Mouse (Mus musculus): ENCODE results near the gene Pecam1. TPM values are rescaled to one million over a fixed set of nuclear protein-coding genes. Genes with fewer than 3 reads are reported as not detected.

Pecam1 gene
- polyA plus RNA-seq, 1 experiment from 2014 or later = 12.4 TPM

DNA sequence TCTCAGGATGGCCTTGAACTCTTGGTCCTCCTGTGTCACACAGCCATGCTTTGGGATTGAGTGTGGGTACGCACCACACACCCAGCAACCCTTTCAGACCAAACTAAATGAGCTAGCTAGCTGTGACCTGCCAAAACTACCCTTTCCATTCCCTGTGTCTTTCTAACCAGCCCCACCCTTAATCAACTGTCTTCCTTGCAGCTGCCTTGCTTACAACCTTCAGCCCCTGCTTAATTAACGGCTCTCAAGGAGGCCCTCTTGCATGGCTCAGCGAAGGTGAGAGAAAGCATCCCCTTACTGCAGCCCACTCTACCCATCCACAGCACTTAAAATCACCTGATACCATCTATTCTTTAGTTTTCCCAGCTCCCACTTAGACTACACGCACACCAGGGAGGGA lies 73.1 kb downstream of the Pecam1 start:
- WGBS = 66% methylated on average over 4 of the region's 4 CpGs

DNA sequence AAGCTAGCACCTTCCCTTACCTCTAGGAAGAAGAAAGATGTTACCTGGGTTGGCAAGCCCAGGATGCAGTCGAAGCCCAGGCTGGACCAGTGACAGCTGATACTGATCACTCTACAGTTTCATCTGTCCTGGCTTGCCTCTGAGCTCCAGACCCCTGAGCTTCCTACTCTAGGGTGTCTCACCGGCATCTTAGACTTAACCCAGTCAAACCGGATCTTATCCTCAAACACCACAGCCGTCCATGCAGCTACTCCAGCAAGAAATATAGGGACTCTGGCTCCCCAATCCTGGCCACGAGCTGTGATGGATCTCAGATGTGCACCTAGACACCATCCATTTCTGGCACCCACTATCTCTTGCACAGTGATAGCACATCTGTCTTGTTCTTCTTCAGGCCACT lies 74.6 kb downstream of the Pecam1 start:
- peaks cover 32% of the 10 kb centered on the region for H3K4me1 ChIP-seq
- no peak overlapping the region for H3K4me3 ChIP-seq
- H3K27ac ChIP-seq = 0 out of 2 replicates have a peak overlapping the region, but pooled peaks have one; percentile 92
- WGBS = 95% methylated on average over 5 of the region's 5 CpGs
- no peaks in the 10 kb centered on the region for H3K36me3 ChIP-seq (ENCODE audit: poor library complexity, severe bottlenecking)
- no peaks in the 10 kb centered on the region for H3K27me3 ChIP-seq
- ATAC-seq = no peak
- no peak overlapping the region for H3K9ac ChIP-seq
- no peaks in the 10 kb centered on the region for H3K9me3 ChIP-seq (replicated peaks)
- no peak overlapping the region for H3K4me2 ChIP-seq

More for the DNA sequence above, 73.1 kb downstream of the Pecam1 start:
- no peak overlapping the region for H3K27ac ChIP-seq
- H3K27me3 ChIP-seq = no peaks in the 10 kb centered on the region
- no peak overlapping the region for H3K4me3 ChIP-seq
- H3K4me2 ChIP-seq = no peak overlapping the region
- no peaks in the 10 kb centered on the region for H3K9me3 ChIP-seq (replicated peaks)
- peaks cover 32% of the 10 kb centered on the region for H3K4me1 ChIP-seq
- H3K9ac ChIP-seq = no peak overlapping the region
- H3K36me3 ChIP-seq (ENCODE audit: poor library complexity, severe bottlenecking) = no peaks in the 10 kb centered on the region
- ATAC-seq = no peak

GRCm38 (mm10) chr11:106675201-106675726 lies 75.2 kb downstream of the Pecam1 start:
- H3K27ac ChIP-seq = peak overlapping the region; percentile 92
- H3K4me3 ChIP-seq = no peak overlapping the region
- H3K9me3 ChIP-seq (replicated peaks) = no peaks in the 10 kb centered on the region
- 0 out of 2 replicates have a peak overlapping the region, but pooled peaks have one; percentile 42 for H3K4me2 ChIP-seq
- ATAC-seq = no peak
- H3K27me3 ChIP-seq = no peaks in the 10 kb centered on the region
- no peaks in the 10 kb centered on the region for H3K36me3 ChIP-seq (ENCODE audit: poor library complexity, severe bottlenecking)
- H3K9ac ChIP-seq = no peak overlapping the region
- 72% methylated on average over 10 of the region's 10 CpGs for WGBS
- H3K4me1 ChIP-seq = peaks cover 35% of the 10 kb centered on the region

DNA sequence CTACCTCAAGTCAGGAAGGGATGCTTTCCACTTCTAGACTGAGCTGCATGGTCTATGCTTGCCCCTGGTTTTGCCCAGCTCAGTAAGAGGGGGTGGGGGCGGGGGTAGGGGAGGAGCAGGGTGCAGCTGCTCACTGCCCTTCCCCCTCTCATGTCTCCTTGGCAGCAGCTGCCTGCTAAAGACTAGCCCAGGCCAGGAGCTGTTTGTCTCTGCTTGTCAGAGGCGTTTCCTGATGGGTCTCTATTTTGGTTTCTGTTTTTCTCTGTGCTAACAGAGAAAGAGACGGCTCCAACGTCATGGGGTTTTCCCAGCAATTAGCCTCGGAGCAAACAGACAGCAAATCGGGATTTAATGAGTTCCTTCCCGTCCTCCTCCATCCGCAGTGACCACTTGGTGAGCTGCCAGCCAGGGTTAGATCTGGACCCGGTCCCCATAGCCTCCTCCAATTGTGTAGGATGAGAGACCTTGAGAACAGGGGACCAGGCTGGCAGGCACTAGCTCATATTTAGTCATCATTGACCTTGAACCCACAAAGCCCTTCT lies 75.7 kb downstream of the Pecam1 start:
- under 1% methylated on average over 9 of the region's 9 CpGs for WGBS
- Histone ChIP-seq H3K27ac (peak overlapping the region; percentile 92), H3K4me2 (peak overlapping the region; percentile 42), H3K9ac (peak overlapping the region; percentile 43), H3K4me3 (0 out of 2 replicates have a peak overlapping the region, but pooled peaks have one; percentile 4), H3K36me3 (ENCODE audit: poor library complexity, severe bottlenecking) (no peaks in the 10 kb centered on the region), H3K27me3 (no peaks in the 10 kb centered on the region), H3K9me3 (replicated peaks) (no peaks in the 10 kb centered on the region), H3K4me1 (peaks cover 41% of the 10 kb centered on the region)
- peak; percentile 89 for ATAC-seq

DNA sequence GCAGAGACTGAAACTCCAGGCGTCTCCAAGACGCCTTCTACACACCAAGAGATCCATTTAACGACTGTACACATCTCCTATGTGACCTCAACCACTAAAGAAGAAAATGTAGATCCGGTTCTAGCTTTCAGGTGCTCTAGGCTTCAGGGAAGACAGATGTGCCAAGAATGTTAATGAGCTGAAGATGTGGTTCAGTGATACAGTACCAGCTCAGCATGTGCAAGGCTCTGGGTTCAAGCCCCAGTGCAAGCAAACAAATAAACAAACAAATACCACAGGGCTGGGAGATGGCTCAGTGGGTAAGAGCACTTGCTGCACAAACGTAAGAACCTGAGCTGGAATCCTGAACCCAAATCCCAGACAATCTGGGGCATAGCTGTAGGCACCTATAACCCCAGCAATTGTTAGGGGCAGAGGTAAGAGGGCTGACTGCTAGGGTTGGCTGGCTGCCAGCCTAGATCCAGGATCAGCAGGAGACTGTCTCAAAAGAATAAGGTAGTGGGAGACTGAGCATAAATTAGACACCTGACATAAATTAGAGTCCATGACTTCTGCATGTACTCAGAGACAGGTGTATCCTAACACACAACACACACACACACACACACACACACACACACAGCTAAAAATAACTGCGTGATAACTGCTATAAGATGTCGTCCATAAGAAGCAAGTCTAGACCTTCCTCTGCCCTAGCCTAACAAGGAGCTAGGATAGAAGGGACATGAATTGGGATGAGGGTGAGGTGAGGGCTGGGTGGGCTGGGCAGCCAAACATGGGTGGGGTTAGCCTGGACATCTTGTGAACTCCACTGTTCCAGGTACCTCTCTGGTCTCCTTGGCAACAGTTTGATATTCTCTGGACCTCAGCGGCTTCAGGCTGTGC lies 76.5 kb downstream of the Pecam1 start:
- Histone ChIP-seq H3K4me2 (peak overlapping the region; percentile 42), H3K4me3 (no peak overlapping the region), H3K27me3 (no peaks in the 10 kb centered on the region), H3K4me1 (peaks cover 48% of the 10 kb centered on the region), H3K9me3 (replicated peaks) (no peaks in the 10 kb centered on the region), H3K9ac (peak overlapping the region; percentile 43; the same call in 1 of the 2 replicates), H3K27ac (peak overlapping the region; percentile 92), H3K36me3 (ENCODE audit: poor library complexity, severe bottlenecking) (no peaks in the 10 kb centered on the region)
- ATAC-seq = peak; percentile 3
- WGBS = 69% methylated on average over 8 of the region's 8 CpGs

DNA sequence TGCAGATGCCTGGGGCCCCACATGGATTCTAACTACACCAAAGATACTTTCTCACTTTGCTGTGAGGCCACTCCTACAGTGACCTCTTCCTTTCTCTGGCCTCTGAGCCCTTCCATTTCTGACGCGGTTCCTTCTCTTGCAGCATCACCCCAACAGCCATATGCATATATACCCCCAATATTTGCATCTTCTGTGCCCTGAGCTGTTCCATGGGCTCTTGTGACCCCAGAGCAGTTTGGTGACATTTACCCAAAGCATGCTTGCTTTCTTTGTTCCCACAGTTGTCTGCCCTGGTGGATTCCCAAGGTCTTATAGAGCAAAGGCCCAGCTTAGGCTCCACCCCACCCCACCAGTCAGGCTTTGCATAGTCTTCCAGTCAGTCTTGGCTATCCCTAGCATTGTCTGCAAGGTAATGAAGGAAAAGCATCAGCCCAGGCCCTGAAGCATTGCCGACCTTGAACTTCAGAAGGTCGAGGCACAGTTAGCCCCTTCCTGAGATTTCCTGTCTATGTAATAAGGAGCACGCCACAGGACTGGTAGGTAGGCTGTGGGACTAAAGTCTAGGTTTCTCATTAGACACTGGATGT lies 77.4 kb downstream of the Pecam1 start:
- Histone ChIP-seq H3K9ac (no peak overlapping the region), H3K4me3 (no peak overlapping the region), H3K4me1 (peaks cover 50% of the 10 kb centered on the region), H3K36me3 (ENCODE audit: poor library complexity, severe bottlenecking) (no peaks in the 10 kb centered on the region), H3K27ac (no peak overlapping the region), H3K27me3 (no peaks in the 10 kb centered on the region), H3K9me3 (replicated peaks) (no peaks in the 10 kb centered on the region), H3K4me2 (no peak overlapping the region)
- ATAC-seq = no peak
- WGBS = 90% methylated on average over 5 of the region's 5 CpGs

DNA sequence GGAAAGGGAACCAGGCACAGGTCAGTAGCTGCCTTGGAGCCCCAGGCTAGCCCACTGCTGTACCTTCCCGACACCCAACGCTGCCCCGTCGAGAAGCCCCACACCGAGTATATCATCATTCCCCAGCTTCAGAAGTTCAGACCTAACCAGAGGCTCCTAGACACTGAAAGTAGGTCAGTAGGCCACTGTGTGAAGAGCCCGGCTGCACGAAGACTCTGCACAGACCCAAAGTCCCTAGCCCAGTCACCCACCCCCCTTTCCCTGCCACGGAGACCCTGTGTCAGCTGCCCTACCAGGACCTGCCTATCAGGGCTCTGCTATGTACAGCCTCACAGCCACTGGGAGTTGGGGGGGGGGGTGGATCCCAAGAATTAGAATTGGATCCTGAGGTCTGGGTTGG lies 78.6 kb downstream of the Pecam1 start:
- no peak for ATAC-seq
- H3K9ac ChIP-seq = no peak overlapping the region
- WGBS = 94% methylated on average over 8 of the region's 8 CpGs

DNA sequence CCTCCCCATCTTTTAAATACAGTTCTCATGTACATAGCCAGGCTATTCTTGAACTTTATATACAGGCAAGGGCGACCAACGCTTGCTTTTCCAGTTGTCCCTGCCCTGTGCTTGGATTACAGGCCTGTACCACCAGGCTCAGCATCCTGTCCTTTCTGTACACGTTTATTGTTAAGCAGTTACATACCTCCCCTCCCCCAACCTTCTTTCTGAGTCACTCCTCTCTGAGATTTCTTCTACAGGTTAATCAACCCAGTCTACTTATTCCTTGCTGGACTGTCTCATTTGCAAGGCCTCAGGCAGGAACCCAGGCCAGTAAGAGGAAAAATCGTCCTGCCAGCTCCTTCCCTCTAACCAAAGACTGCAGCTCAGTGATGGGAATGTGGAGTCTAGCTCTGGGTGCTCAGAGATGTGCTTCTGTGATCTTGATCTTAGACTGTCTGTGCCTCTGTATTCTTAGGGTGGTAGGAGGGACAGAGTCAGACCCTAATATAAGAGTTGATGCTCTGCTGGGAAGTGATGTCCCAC lies 79.4 kb downstream of the Pecam1 start:
- ATAC-seq = no peak
- Histone ChIP-seq H3K27ac (no peak overlapping the region), H3K9me3 (replicated peaks) (no peaks in the 10 kb centered on the region), H3K36me3 (ENCODE audit: poor library complexity, severe bottlenecking) (no peaks in the 10 kb centered on the region), H3K4me2 (no peak overlapping the region), H3K4me1 (peaks cover 46% of the 10 kb centered on the region), H3K9ac (no peak overlapping the region), H3K4me3 (no peak overlapping the region), H3K27me3 (no peaks in the 10 kb centered on the region)
- WGBS = 66% methylated on average over 4 of the region's 4 CpGs

More for the DNA sequence above, 78.6 kb downstream of the Pecam1 start:
- Histone ChIP-seq H3K4me1 (peaks cover 46% of the 10 kb centered on the region), H3K36me3 (ENCODE audit: poor library complexity, severe bottlenecking) (no peaks in the 10 kb centered on the region), H3K27ac (no peak overlapping the region), H3K27me3 (no peaks in the 10 kb centered on the region), H3K9me3 (replicated peaks) (no peaks in the 10 kb centered on the region), H3K4me3 (no peak overlapping the region), H3K4me2 (no peak overlapping the region)

- WGBS = 72% methylated on average over 3 of the region's 3 CpGs
- H3K4me2 ChIP-seq = no peak overlapping the region
- H3K9ac ChIP-seq = no peak overlapping the region
- peaks cover 41% of the 10 kb centered on the region for H3K4me1 ChIP-seq
- no peaks in the 10 kb centered on the region for H3K9me3 ChIP-seq (replicated peaks)
- no peaks in the 10 kb centered on the region for H3K27me3 ChIP-seq
- H3K4me3 ChIP-seq = no peak overlapping the region
- no peak overlapping the region for H3K27ac ChIP-seq
- no peaks in the 10 kb centered on the region for H3K36me3 ChIP-seq (ENCODE audit: poor library complexity, severe bottlenecking)
- ATAC-seq = no peak
Measured at GRCm38 (mm10) chr11:106670266-106670665, 80.2 kb downstream of the Pecam1 start.

GRCm38 (mm10) chr11:106669873-106670173 lies 80.6 kb downstream of the Pecam1 start:
- Histone ChIP-seq H3K4me3 (no peak overlapping the region), H3K36me3 (ENCODE audit: poor library complexity, severe bottlenecking) (no peaks in the 10 kb centered on the region), H3K4me1 (peaks cover 36% of the 10 kb centered on the region), H3K4me2 (no peak overlapping the region), H3K9ac (no peak overlapping the region), H3K9me3 (replicated peaks) (no peaks in the 10 kb centered on the region), H3K27ac (no peak overlapping the region), H3K27me3 (no peaks in the 10 kb centered on the region)
- no peak for ATAC-seq
- WGBS = 24% methylated on average over 6 of the region's 9 CpGs

- 33% methylated on average over 8 of the region's 8 CpGs for WGBS
- Histone ChIP-seq H3K27ac (no peak overlapping the region), H3K27me3 (no peaks in the 10 kb centered on the region), H3K36me3 (ENCODE audit: poor library complexity, severe bottlenecking) (no peaks in the 10 kb centered on the region), H3K4me2 (no peak overlapping the region), H3K4me1 (peaks cover 31% of the 10 kb centered on the region), H3K9ac (no peak overlapping the region), H3K4me3 (no peak overlapping the region), H3K9me3 (replicated peaks) (no peaks in the 10 kb centered on the region)
- ATAC-seq = no peak
Measured at GRCm38 (mm10) chr11:106669102-106669872, 81.1 kb downstream of the Pecam1 start.

Measured in forebrain, embryonic 13.5 days (tissue).